Mouse (Mus musculus): ENCODE results near the gene Ccdc116. TPM values are rescaled to one million over a fixed set of nuclear protein-coding genes. Genes with fewer than 3 reads are reported as not detected.
A peak's percentile ranks its signal among the peaks of the same experiment; 100 is the strongest.
"Not testable (repeated sequence)": the region's sequence is repeated elsewhere in the genome, so short reads cannot be mapped to it uniquely, and the experiment has no call there.

Ccdc116 gene
- 2.9 and 3.7 TPM in 2 replicates for polyA plus RNA-seq (2015; fragmentation: Nextera tagmentation; extraction: Ambion mirVana)

GRCm38 (mm10) chr16:17146772-17147235 lies at the start of gene Ccdc116:
TSS of gene Ccdc116 (minus strand) at chr16:17147229.
- peaks cover 17% of the 10 kb centered on the region for H3K4me1 ChIP-seq
- H3K27me3 ChIP-seq (replicated peaks) = no peaks in the 10 kb centered on the region
- peak within 1 kb of the TSS; percentile 52 for H3K4me3 ChIP-seq
- H3K36me3 ChIP-seq (replicated peaks) = peaks cover 3% of the 10 kb centered on the region; the same call in 1 of the 2 replicates
- peak; percentile 90 for ATAC-seq (replicated peaks)
- peak within 1 kb of the TSS; percentile 90 for H3K4me2 ChIP-seq
- peak within 1 kb of the TSS; percentile 58 for H3K9ac ChIP-seq
- no peaks in the 10 kb centered on the region for H3K9me3 ChIP-seq
- H3K27ac ChIP-seq = peak within 1 kb of the TSS; percentile 67
- WGBS = under 1% methylated on average over 32 of the region's 34 CpGs

GRCm38 (mm10) chr16:17193823-17194222 lies 46.8 kb upstream of the Ccdc116 start:
- 95% methylated on average over 4 of the region's 4 CpGs for WGBS
- no peak for ATAC-seq (replicated peaks)

GRCm38 (mm10) chr16:17185475-17185874 lies 38.4 kb upstream of the Ccdc116 start:
- H3K27me3 ChIP-seq (replicated peaks) = no peaks in the 10 kb centered on the region
- no peak overlapping the region for H3K27ac ChIP-seq

More at GRCm38 (mm10) chr16:17193823-17194222, 46.8 kb upstream of the Ccdc116 start:
- Histone ChIP-seq H3K4me2 (no peak overlapping the region), H3K36me3 (replicated peaks) (no peaks in the 10 kb centered on the region; the same call in 1 of the 2 replicates), H3K27me3 (replicated peaks) (no peaks in the 10 kb centered on the region), H3K27ac (no peak overlapping the region), H3K9me3 (no peaks in the 10 kb centered on the region), H3K4me1 (no peaks in the 10 kb centered on the region), H3K9ac (no peak overlapping the region), H3K4me3 (no peak overlapping the region)

GRCm38 (mm10) chr16:17183003-17183402 lies 36.0 kb upstream of the Ccdc116 start:
- WGBS = 84% methylated on average over 3 of the region's 3 CpGs
- Histone ChIP-seq H3K27ac (no peak overlapping the region), H3K9me3 (no peaks in the 10 kb centered on the region), H3K9ac (no peak overlapping the region), H3K36me3 (replicated peaks) (no peaks in the 10 kb centered on the region), H3K27me3 (replicated peaks) (no peaks in the 10 kb centered on the region), H3K4me3 (no peak overlapping the region), H3K4me2 (no peak overlapping the region), H3K4me1 (no peaks in the 10 kb centered on the region)
- ATAC-seq (replicated peaks) = no peak

More at GRCm38 (mm10) chr16:17185475-17185874, 38.4 kb upstream of the Ccdc116 start:
- Histone ChIP-seq H3K4me1 (no peaks in the 10 kb centered on the region), H3K4me2 (no peak overlapping the region), H3K9ac (no peak overlapping the region), H3K4me3 (no peak overlapping the region), H3K9me3 (no peaks in the 10 kb centered on the region), H3K36me3 (replicated peaks) (no peaks in the 10 kb centered on the region)
- ATAC-seq (replicated peaks) = no peak

- no peak overlapping the region for H3K27ac ChIP-seq
- ATAC-seq (replicated peaks) = no peak
These were observed 35.1 kb upstream of the Ccdc116 start for GRCm38 (mm10) chr16:17182136-17182535.

GRCm38 (mm10) chr16:17181382-17181781 lies 34.4 kb upstream of the Ccdc116 start:
- H3K9ac ChIP-seq = no peak overlapping the region
- WGBS = 87% methylated on average over 4 of the region's 4 CpGs
- H3K4me2 ChIP-seq = no peak overlapping the region
- no peak overlapping the region for H3K4me3 ChIP-seq
- no peaks in the 10 kb centered on the region for H3K4me1 ChIP-seq
- no peak overlapping the region for H3K27ac ChIP-seq
- ATAC-seq (replicated peaks) = no peak
- H3K36me3 ChIP-seq (replicated peaks) = 0 out of 2 replicates have a peak, but pooled peaks cover 2% of the 10 kb centered on the region
- H3K9me3 ChIP-seq = no peaks in the 10 kb centered on the region
- no peaks in the 10 kb centered on the region for H3K27me3 ChIP-seq (replicated peaks)

More at GRCm38 (mm10) chr16:17182136-17182535, 35.1 kb upstream of the Ccdc116 start:
- Histone ChIP-seq H3K4me3 (no peak overlapping the region), H3K36me3 (replicated peaks) (no peaks in the 10 kb centered on the region), H3K27me3 (replicated peaks) (no peaks in the 10 kb centered on the region), H3K9me3 (no peaks in the 10 kb centered on the region), H3K9ac (no peak overlapping the region), H3K4me2 (no peak overlapping the region), H3K4me1 (no peaks in the 10 kb centered on the region)
- 80% methylated on average over 2 of the region's 2 CpGs for WGBS

- Histone ChIP-seq H3K4me2 (no peak overlapping the region), H3K4me1 (no peaks in the 10 kb centered on the region), H3K27ac (no peak overlapping the region), H3K9ac (no peak overlapping the region), H3K4me3 (no peak overlapping the region), H3K27me3 (replicated peaks) (no peaks in the 10 kb centered on the region), H3K9me3 (no peaks in the 10 kb centered on the region), H3K36me3 (replicated peaks) (peaks cover 8% of the 10 kb centered on the region; the same call in 1 of the 2 replicates)
- ATAC-seq (replicated peaks) = no peak
- 95% methylated on average over 3 of the region's 3 CpGs for WGBS
These were observed 32.7 kb upstream of the Ccdc116 start for GRCm38 (mm10) chr16:17179706-17180105.

GRCm38 (mm10) chr16:17177623-17178170 lies 30.7 kb upstream of the Ccdc116 start:
- Histone ChIP-seq H3K27ac (no peak overlapping the region), H3K9ac (no peak overlapping the region), H3K4me1 (no peaks in the 10 kb centered on the region), H3K9me3 (no peaks in the 10 kb centered on the region), H3K27me3 (replicated peaks) (no peaks in the 10 kb centered on the region), H3K36me3 (replicated peaks) (peaks cover 13% of the 10 kb centered on the region; the same call in 1 of the 2 replicates), H3K4me3 (no peak overlapping the region), H3K4me2 (no peak overlapping the region)
- 97% methylated on average over 1 of the region's 1 CpGs for WGBS
- no peak for ATAC-seq (replicated peaks)

- H3K4me1 ChIP-seq = no peaks in the 10 kb centered on the region
- H3K9me3 ChIP-seq = no peaks in the 10 kb centered on the region
- no peaks in the 10 kb centered on the region for H3K27me3 ChIP-seq (replicated peaks)
- WGBS = 94% methylated on average over 2 of the region's 2 CpGs
- H3K9ac ChIP-seq = no peak overlapping the region
- no peak overlapping the region for H3K4me2 ChIP-seq
- no peak overlapping the region for H3K4me3 ChIP-seq
- peaks cover 17% of the 10 kb centered on the region; the same call in 1 of the 2 replicates for H3K36me3 ChIP-seq (replicated peaks)
- no peak for ATAC-seq (replicated peaks)
- H3K27ac ChIP-seq = no peak overlapping the region
These were observed 28.7 kb upstream of the Ccdc116 start for GRCm38 (mm10) chr16:17175765-17176164.

- Histone ChIP-seq H3K4me2 (no peak overlapping the region), H3K4me3 (no peak overlapping the region), H3K36me3 (replicated peaks) (peaks cover 13% of the 10 kb centered on the region; the same call in 1 of the 2 replicates), H3K9me3 (no peaks in the 10 kb centered on the region), H3K9ac (no peak overlapping the region), H3K27me3 (replicated peaks) (no peaks in the 10 kb centered on the region), H3K4me1 (no peaks in the 10 kb centered on the region), H3K27ac (no peak overlapping the region)
- WGBS = 91% methylated on average over 5 of the region's 5 CpGs
- ATAC-seq (replicated peaks) = no peak
These were observed 21.0 kb upstream of the Ccdc116 start for GRCm38 (mm10) chr16:17168049-17168448.

GRCm38 (mm10) chr16:17167179-17167578 lies 20.1 kb upstream of the Ccdc116 start:
- H3K27ac ChIP-seq = no peak overlapping the region
- H3K4me2 ChIP-seq = no peak overlapping the region
- no peaks in the 10 kb centered on the region for H3K4me1 ChIP-seq
- no peak overlapping the region for H3K9ac ChIP-seq
- H3K27me3 ChIP-seq (replicated peaks) = no peaks in the 10 kb centered on the region
- no peak for ATAC-seq (replicated peaks)
- no peak overlapping the region for H3K4me3 ChIP-seq
- peaks cover 5% of the 10 kb centered on the region; the same call in 1 of the 2 replicates for H3K36me3 ChIP-seq (replicated peaks)
- no peaks in the 10 kb centered on the region for H3K9me3 ChIP-seq

- H3K4me1 ChIP-seq; H3K36me3 ChIP-seq (replicated peaks); H3K9ac ChIP-seq; H3K9me3 ChIP-seq; H3K4me2 ChIP-seq; ATAC-seq (replicated peaks); H3K4me3 ChIP-seq; H3K27ac ChIP-seq; H3K27me3 ChIP-seq (replicated peaks): not testable (repeated sequence)
- WGBS = 97% methylated on average over 1 of the region's 1 CpGs
These were observed 18.4 kb upstream of the Ccdc116 start for GRCm38 (mm10) chr16:17165478-17165877.

- no peak overlapping the region for H3K27ac ChIP-seq
- H3K4me2 ChIP-seq = no peak overlapping the region
- ATAC-seq (replicated peaks) = no peak
- H3K4me1 ChIP-seq = no peaks in the 10 kb centered on the region
- 92% methylated on average over 2 of the region's 2 CpGs for WGBS
- H3K9me3 ChIP-seq = no peaks in the 10 kb centered on the region
- H3K27me3 ChIP-seq (replicated peaks) = no peaks in the 10 kb centered on the region
- no peak overlapping the region for H3K4me3 ChIP-seq
- peaks cover 26% of the 10 kb centered on the region; the same call in 1 of the 2 replicates for H3K36me3 ChIP-seq (replicated peaks)
- H3K9ac ChIP-seq = no peak overlapping the region
These were observed 7.3 kb upstream of the Ccdc116 start for GRCm38 (mm10) chr16:17154346-17154745.
